Mouse (Mus musculus) central nervous system, embryonic 11.5 days (tissue): ENCODE results near the gene Ddias. TPM values are rescaled to one million over a fixed set of nuclear protein-coding genes. Genes with fewer than 3 reads are reported as not detected.

ENCODE experiments used
- polyA plus RNA-seq: library from polyadenylated mRNA; depleted of rRNA; stranded (reverse); fragments of >200 nt; gene quantifications from 2 replicates; pipeline ENCODE4 v1.2.3, GENCODE M21; 2012; rRNA removed

Ddias gene
- polyA plus RNA-seq, result 6.7 and 8.9 TPM in 2 replicates

GRCm38 (mm10) chr7:92874116-92874675 is at the start of gene Ddias, which contains the start of gene Prcp:
TSS of gene Ddias (minus strand) at chr7:92874247.
TSS of gene Prcp (plus strand) at chr7:92874470.

Other genes starting within 250 kb of the Ddias start
- gene Ankrd42, start 237.1 kb downstream of the Ddias start, polyA plus RNA-seq, result 5.4 and 6.5 TPM in 2 replicates
- 37.4 and 44.2 TPM in 2 replicates for gene Pcf11, start 204.3 kb downstream of the Ddias start, polyA plus RNA-seq
- gene Rab30, start 132.6 kb downstream of the Ddias start, polyA plus RNA-seq, result 7.0 and 10.7 TPM in 2 replicates
- 13.8 and 25.6 TPM in 2 replicates for gene Prcp, start 223 bp upstream of the Ddias start, polyA plus RNA-seq
- 23.2 and 58.3 TPM in 2 replicates for gene Fam181b, start 205.6 kb upstream of the Ddias start, polyA plus RNA-seq